Mouse (Mus musculus): ENCODE results near the gene P3h4. TPM values are rescaled to one million over a fixed set of nuclear protein-coding genes. Genes with fewer than 3 reads are reported as not detected.
A peak's percentile ranks its signal among the peaks of the same experiment; 100 is the strongest.

The P3h4 gene
- polyA plus RNA-seq, 1 experiment = 19.6 TPM

DNA sequence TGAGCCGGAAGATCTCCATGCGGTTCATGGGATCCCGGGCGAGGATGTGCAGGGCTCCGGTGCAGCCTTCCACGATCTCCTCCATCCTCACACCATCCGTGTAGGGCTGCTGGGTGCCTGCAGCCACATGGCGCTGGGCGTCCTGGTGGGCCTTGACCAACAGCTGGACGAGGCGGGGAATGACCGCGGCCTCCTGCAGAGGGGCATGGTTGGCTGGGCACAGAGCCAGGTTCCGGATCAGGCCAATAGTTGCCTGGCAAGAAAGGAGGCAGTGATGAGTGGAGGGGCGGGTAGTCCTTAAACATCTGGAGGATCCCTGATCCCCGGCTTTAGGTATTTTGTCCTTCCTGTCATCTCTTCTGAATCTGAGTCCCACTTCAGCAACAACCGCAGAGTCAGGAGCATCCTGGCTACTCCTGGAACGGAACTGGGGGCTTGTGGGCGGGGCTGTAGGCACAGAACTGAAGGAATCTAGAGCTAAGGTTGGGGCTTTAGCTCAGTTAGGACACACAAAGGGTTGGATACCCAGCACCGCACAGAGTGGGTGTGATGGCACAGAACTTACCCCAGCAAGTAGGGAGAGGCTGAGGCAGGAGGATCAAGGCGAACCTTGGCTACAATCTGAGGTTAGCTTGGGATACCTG, 37.8 kb downstream of the P3h4 start:
- no peak for DNase-seq
- 66% methylated on average over 21 of the region's 21 CpGs for WGBS
- H3K4me3 ChIP-seq (replicated peaks; ENCODE audit: insufficient read depth, low read depth, low read length) = no peak overlapping the region

DNA sequence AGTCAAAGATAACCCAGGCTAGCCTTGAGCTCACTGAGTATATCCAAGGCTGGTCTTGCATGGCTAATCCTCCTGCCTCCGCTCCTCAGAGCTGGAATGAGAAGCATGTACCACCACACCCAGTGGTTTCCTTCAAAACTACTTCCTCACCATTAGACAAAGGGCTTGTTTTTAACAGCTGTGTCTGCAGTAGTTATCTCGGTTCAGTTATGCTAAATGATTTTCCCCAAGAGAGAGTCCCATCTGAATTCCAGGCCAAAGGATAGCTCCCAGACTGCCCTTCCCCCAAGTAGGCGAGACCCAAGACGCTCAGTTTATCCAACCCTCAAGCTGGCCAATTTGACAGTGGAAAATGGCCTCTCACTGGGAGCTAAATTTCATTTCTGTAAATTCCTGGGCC, 38.6 kb downstream of the P3h4 start:
- TF ChIP-seq CTCF (IDR thresholded peaks at IDR 0.05; ENCODE audit: borderline replicate concordance, insufficient read depth, low read depth, low read length) (no peak), POLR2A (IDR thresholded peaks at IDR 0.05; ENCODE audit: borderline replicate concordance, insufficient read depth, low read length) (no peak)
- no peaks in the 10 kb centered on the region; the same call in 1 of the 2 replicates for H3K4me1 ChIP-seq (ENCODE audit: control insufficient read depth, insufficient read depth, low read length)
- H3K27ac ChIP-seq (ENCODE audit: insufficient read depth, low read length) = no peak overlapping the region
- no peaks in the 10 kb centered on the region for H3K27me3 ChIP-seq (ENCODE audit: control insufficient read depth, insufficient read depth, low read length)
- no peak for DNase-seq
- WGBS = 71% methylated on average over 4 of the region's 4 CpGs
- no peak overlapping the region for H3K4me3 ChIP-seq (replicated peaks; ENCODE audit: insufficient read depth, low read depth, low read length)

More for the DNA sequence above, 37.8 kb downstream of the P3h4 start:
- TF ChIP-seq CTCF (IDR thresholded peaks at IDR 0.05; ENCODE audit: borderline replicate concordance, insufficient read depth, low read depth, low read length) = no peak
- no peak for TF ChIP-seq POLR2A (IDR thresholded peaks at IDR 0.05; ENCODE audit: borderline replicate concordance, insufficient read depth, low read length)
- H3K4me1 ChIP-seq (ENCODE audit: control insufficient read depth, insufficient read depth, low read length) = no peaks in the 10 kb centered on the region; the same call in 1 of the 2 replicates
- no peak overlapping the region for H3K27ac ChIP-seq (ENCODE audit: insufficient read depth, low read length)
- H3K27me3 ChIP-seq (ENCODE audit: control insufficient read depth, insufficient read depth, low read length) = no peaks in the 10 kb centered on the region

DNA sequence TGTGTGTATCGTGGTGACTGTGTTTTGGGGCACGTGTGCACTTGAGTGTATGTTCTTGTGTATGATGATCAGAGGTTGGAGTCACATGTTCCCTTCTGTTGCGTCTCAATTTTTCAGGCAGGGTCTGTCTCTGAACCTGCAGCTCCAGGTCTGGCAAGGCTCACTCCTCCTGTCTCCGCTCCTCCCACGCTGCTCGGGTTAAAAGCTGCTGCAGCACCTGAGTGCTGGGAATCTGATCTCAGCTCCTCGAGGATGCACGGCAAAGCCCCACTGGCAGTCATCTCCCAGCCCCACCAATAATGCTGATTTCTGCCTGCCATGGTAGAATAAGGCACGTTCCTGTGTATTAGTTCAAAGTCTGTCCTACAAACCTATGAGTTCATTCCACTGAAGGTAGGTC, 39.5 kb downstream of the P3h4 start:
- DNase-seq = no peak
- TF ChIP-seq CTCF (IDR thresholded peaks at IDR 0.05; ENCODE audit: borderline replicate concordance, insufficient read depth, low read depth, low read length) (no peak), POLR2A (IDR thresholded peaks at IDR 0.05; ENCODE audit: borderline replicate concordance, insufficient read depth, low read length) (no peak)
- WGBS = 89% methylated on average over 9 of the region's 9 CpGs

DNA sequence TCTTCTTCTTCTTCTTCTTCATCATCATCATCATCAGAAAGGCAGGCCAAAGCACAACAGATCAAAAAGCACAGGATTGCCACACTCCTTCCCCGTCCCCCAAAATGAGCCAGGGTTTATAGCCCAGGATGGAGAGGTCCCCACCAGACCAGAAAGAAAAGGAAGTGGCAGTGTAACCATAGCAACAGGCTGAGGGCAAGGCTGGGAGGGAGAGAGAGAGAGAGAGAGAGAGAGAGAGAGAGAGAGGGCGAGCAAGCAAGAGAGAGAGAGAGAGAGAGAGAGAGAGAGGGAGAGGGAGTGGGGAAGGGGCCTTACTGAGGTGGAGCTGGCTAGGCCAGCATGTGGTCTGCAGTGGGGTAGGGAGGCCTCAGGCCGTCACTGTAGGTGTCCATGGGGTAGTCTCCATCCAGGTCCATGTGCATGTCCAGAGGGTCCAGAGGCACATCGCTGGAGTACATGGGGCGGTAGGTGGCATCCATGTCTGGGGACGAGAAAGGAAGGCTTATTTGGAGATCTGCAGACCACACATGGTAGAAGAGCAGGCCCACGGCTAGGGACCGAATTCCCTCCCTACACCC, 42.6 kb downstream of the P3h4 start:
- no peak for DNase-seq
- Histone ChIP-seq H3K27me3 (ENCODE audit: control insufficient read depth, insufficient read depth, low read length) (no peaks in the 10 kb centered on the region), H3K4me1 (ENCODE audit: control insufficient read depth, insufficient read depth, low read length) (peaks cover 18% of the 10 kb centered on the region), H3K27ac (ENCODE audit: insufficient read depth, low read length) (no peak overlapping the region), H3K4me3 (replicated peaks; ENCODE audit: insufficient read depth, low read depth, low read length) (no peak overlapping the region)
- no peak for TF ChIP-seq POLR2A (IDR thresholded peaks at IDR 0.05; ENCODE audit: borderline replicate concordance, insufficient read depth, low read length)
- TF ChIP-seq CTCF (IDR thresholded peaks at IDR 0.05; ENCODE audit: borderline replicate concordance, insufficient read depth, low read depth, low read length) = no peak
- 61% methylated on average over 8 of the region's 8 CpGs for WGBS

More for the DNA sequence above, 39.5 kb downstream of the P3h4 start:
- Histone ChIP-seq H3K4me3 (replicated peaks; ENCODE audit: insufficient read depth, low read depth, low read length) (no peak overlapping the region), H3K4me1 (ENCODE audit: control insufficient read depth, insufficient read depth, low read length) (peaks cover 6% of the 10 kb centered on the region), H3K27me3 (ENCODE audit: control insufficient read depth, insufficient read depth, low read length) (no peaks in the 10 kb centered on the region), H3K27ac (ENCODE audit: insufficient read depth, low read length) (no peak overlapping the region)

DNA sequence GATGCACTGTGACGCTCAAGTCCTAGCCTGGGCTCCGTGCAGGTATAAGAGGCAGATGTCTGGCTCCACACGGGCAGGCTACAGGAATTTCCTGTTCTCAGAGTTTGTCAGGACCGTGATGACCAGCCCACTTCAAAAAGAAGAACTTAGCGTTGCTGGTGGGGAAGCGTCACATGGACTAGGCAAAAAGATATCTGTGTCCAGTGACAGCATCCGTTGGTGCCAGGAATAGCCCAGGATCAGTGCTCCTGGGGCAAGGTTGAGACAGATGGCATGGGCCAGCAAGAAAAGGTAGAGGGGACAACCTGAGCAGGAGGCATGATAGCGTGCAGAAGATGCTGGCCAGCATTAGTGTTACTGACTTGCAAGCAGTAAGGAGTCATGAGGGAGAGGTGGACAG, 44.8 kb downstream of the P3h4 start:
- Histone ChIP-seq H3K27me3 (ENCODE audit: control insufficient read depth, insufficient read depth, low read length) (no peaks in the 10 kb centered on the region), H3K4me1 (ENCODE audit: control insufficient read depth, insufficient read depth, low read length) (peaks cover 18% of the 10 kb centered on the region), H3K27ac (ENCODE audit: insufficient read depth, low read length) (peak overlapping the region; percentile 53), H3K4me3 (replicated peaks; ENCODE audit: insufficient read depth, low read depth, low read length) (no peak overlapping the region)
- 17% methylated on average over 8 of the region's 8 CpGs for WGBS
- TF ChIP-seq CTCF (IDR thresholded peaks at IDR 0.05; ENCODE audit: borderline replicate concordance, insufficient read depth, low read depth, low read length) (no peak), POLR2A (IDR thresholded peaks at IDR 0.05; ENCODE audit: borderline replicate concordance, insufficient read depth, low read length) (no peak)
- peak; percentile 68 to 75 for DNase-seq

DNA sequence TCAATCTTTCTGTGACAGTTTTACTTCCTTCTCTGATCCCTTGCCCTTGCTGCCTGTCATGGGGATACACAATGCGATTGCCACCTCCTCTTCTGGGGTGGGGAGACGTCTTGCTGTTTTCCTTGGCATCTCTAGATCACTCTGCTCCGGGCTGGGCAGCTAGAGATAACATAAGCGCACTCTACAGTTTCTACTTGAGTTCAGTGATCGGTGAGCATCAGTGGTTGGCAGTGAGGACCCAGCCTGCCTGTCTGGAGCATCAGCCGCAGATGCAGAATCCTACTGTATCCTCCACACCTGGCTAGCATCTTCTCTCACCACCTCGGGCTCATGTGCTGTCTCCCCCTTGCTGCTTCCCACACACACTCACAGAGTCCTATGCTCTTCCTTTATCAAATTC, 45.5 kb downstream of the P3h4 start:
- 55% methylated on average over 7 of the region's 7 CpGs for WGBS
- no peak overlapping the region for H3K27ac ChIP-seq (ENCODE audit: insufficient read depth, low read length)
- no peak for TF ChIP-seq POLR2A (IDR thresholded peaks at IDR 0.05; ENCODE audit: borderline replicate concordance, insufficient read depth, low read length)
- peaks cover 18% of the 10 kb centered on the region for H3K4me1 ChIP-seq (ENCODE audit: control insufficient read depth, insufficient read depth, low read length)
- no peaks in the 10 kb centered on the region for H3K27me3 ChIP-seq (ENCODE audit: control insufficient read depth, insufficient read depth, low read length)
- no peak for DNase-seq
- H3K4me3 ChIP-seq (replicated peaks; ENCODE audit: insufficient read depth, low read depth, low read length) = no peak overlapping the region

DNA sequence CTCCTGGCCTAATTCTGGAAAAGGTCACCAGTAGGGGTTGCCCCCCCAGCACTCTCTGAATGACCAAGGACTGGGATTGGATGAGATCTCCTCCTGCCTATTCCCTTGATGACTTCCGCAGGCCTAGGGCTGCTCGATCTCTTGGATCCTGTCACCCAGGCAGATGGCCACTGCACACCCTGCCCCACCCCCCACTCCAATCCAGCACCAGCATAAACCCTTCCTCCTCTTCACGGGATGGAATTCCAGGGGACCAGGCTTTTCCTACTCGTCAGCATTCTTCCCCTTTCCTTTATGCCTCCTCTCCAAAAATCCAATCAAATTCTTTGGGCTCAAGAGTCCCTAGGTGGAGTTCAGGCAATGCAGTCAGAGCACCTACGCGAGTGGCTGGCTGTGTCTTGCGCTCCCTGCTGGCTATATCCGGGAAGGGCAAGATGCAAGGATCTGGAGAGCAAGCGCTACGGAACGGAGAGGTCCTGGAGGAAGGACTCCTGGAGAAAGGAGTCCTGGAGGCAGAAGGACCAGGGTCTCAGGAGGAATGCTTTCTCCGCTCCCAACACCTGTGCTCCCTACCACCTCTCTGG, 51.6 kb downstream of the P3h4 start:
- TF ChIP-seq POLR2A (IDR thresholded peaks at IDR 0.05; ENCODE audit: borderline replicate concordance, insufficient read depth, low read length) (no peak), CTCF (IDR thresholded peaks at IDR 0.05; ENCODE audit: borderline replicate concordance, insufficient read depth, low read depth, low read length) (peak; percentile 78)
- Histone ChIP-seq H3K4me1 (ENCODE audit: control insufficient read depth, insufficient read depth, low read length) (peaks cover 5% of the 10 kb centered on the region; the same call in 1 of the 2 replicates), H3K4me3 (replicated peaks; ENCODE audit: insufficient read depth, low read depth, low read length) (no peak overlapping the region), H3K27ac (ENCODE audit: insufficient read depth, low read length) (peak overlapping the region; percentile 58; the same call in 1 of the 2 replicates), H3K27me3 (ENCODE audit: control insufficient read depth, insufficient read depth, low read length) (no peaks in the 10 kb centered on the region)
- DNase-seq = peak; percentile 79 to 84
- 9% methylated on average over 12 of the region's 12 CpGs for whole genome bisulfite sequencing

Measured in cerebellum, adult 2 months (tissue).